Mouse (Mus musculus): ENCODE data around the gene Tmem116.

GRCm38 (mm10) chr5:121438756-121439155 is 12.9 kb upstream of the Tmem116 start:
- TF ChIP-seq CTCF (IDR thresholded peaks at IDR 0.05; ENCODE audit: extremely low read depth, insufficient read length, insufficient replicate concordance, low read depth, low read length) = no peak
- TF ChIP-seq POLR2A (IDR thresholded peaks at IDR 0.05; ENCODE audit: low read depth, low read length) = no peak
